In the genomic region with DNA sequence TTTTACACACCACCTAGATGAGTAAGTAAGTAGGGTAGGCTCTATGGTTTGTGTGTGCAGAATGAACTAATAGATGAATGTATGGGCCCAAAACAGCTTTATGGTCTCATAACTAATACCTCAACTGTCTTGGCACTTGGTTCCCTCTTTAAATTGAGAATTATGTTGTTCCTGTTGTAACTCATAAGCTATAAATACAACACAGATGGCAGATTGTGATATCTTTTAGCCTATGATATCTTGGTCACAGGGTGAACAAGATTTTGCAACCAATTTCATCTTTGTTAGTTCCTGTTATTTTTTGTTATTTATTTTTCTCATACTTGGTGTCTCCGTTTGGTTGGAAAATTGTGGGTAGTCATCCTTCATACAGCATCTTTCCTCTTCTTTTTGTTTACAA, we compare ENCODE assay signal across 28 mouse cellular contexts. TPM values are rescaled to one million over a fixed set of nuclear protein-coding genes. Genes with fewer than 3 reads are reported as not detected.
DNase-seq lines count a peak whose midpoint lies in the region; ATAC-seq lines count a peak whose summit lies in the region.
"Had no signal": no experiment of that assay in that cellular context is flagged by ENCODE, and none has a peak within 500 bp of the region (broad histone marks: within the 10 kb centered on the region; RNA-seq: fewer than 3 reads in every experiment).

No protein-coding gene starts in this region.

- WGBS in forebrain, embryonic 16.5 days, result 96% methylated on average over 1 of the region's 1 CpGs
- WGBS in hindbrain, embryonic 12.5 days, result 95% methylated on average over 1 of the region's 1 CpGs

- no peak overlapping the region for H3K4me3 ChIP-seq in forebrain, embryonic 16.5 days (replicated peaks; ENCODE audit: low read length)
- no peak overlapping the region for H3K4me3 ChIP-seq in hindbrain, embryonic 12.5 days
- H3K4me3 ChIP-seq: embryonic facial prominence, embryonic 12.5 days; embryonic facial prominence, embryonic 15.5 days; forebrain, embryonic 12.5 days; forebrain, embryonic 15.5 days; hindbrain, embryonic 10.5 days had no signal

- ATAC-seq in common myeloid progenitor, adult 5-6 weeks (replicated peaks; ENCODE audit: low read depth, poor library complexity, severe bottlenecking), result peak; percentile 40; the same call in 1 of the 2 replicates
- ATAC-seq in megakaryocyte, adult 5-6 weeks (ENCODE audit: poor library complexity, severe bottlenecking), result peak; percentile 64
- ATAC-seq in neutrophil, adult 5-6 weeks (ENCODE audit: extremely low read depth, insufficient number of reproducible peaks, low FRiP score, poor library complexity, severe bottlenecking), result 0 out of 2 replicates have a peak, but pooled peaks have one; percentile 9
- no peak for ATAC-seq in forebrain, embryonic 16.5 days
- no peak for ATAC-seq in erythroid progenitor cell, adult 5-6 weeks (replicated peaks; ENCODE audit: low FRiP score, poor library complexity, severe bottlenecking)
- ATAC-seq in hindbrain, embryonic 12.5 days (ENCODE audit: low FRiP score), result no peak
- ATAC-seq: forebrain, embryonic 15.5 days; hindbrain, postnatal 0 days; inflammation-experienced regulatory T-cells, adult 6 months had no signal

- no peaks in the 10 kb centered on the region for H3K27me3 ChIP-seq in forebrain, embryonic 16.5 days (replicated peaks; ENCODE audit: control insufficient read depth, insufficient read depth, low read length)
- no peaks in the 10 kb centered on the region; the same call in 1 of the 2 replicates for H3K27me3 ChIP-seq in hindbrain, embryonic 12.5 days
- H3K27me3 ChIP-seq: CH12.LX; embryonic facial prominence, embryonic 12.5 days; embryonic facial prominence, embryonic 15.5 days; forebrain, embryonic 12.5 days; forebrain, embryonic 15.5 days had no signal

- H3K4me1 ChIP-seq in forebrain, embryonic 16.5 days (replicated peaks; ENCODE audit: control insufficient read depth, insufficient read depth, low read length), result no peaks in the 10 kb centered on the region
- no peaks in the 10 kb centered on the region for H3K4me1 ChIP-seq in hindbrain, embryonic 12.5 days
- H3K4me1 ChIP-seq: embryonic facial prominence, embryonic 12.5 days; embryonic facial prominence, embryonic 15.5 days; forebrain, embryonic 12.5 days; forebrain, embryonic 15.5 days; hindbrain, embryonic 10.5 days had no signal

- H3K9me3 ChIP-seq in forebrain, embryonic 16.5 days (ENCODE audit: control insufficient read depth, low read length), result no peaks in the 10 kb centered on the region
- H3K9me3 ChIP-seq in hindbrain, embryonic 12.5 days (replicated peaks), result no peaks in the 10 kb centered on the region
- H3K9me3 ChIP-seq: embryonic facial prominence, embryonic 12.5 days; embryonic facial prominence, embryonic 15.5 days; forebrain, embryonic 12.5 days; forebrain, embryonic 15.5 days; G1E; hindbrain, embryonic 10.5 days had no signal

- H3K9ac ChIP-seq in forebrain, embryonic 16.5 days (replicated peaks; ENCODE audit: low read depth, low read length), result no peak overlapping the region
- H3K9ac ChIP-seq in hindbrain, embryonic 12.5 days, result no peak overlapping the region
- H3K9ac ChIP-seq: embryonic facial prominence, embryonic 12.5 days; embryonic facial prominence, embryonic 15.5 days; forebrain, embryonic 12.5 days; forebrain, embryonic 15.5 days; hindbrain, embryonic 14.5 days had no signal

- no peaks in the 10 kb centered on the region for H3K36me3 ChIP-seq in forebrain, embryonic 16.5 days (ENCODE audit: control insufficient read depth, insufficient read depth)
- no peaks in the 10 kb centered on the region for H3K36me3 ChIP-seq in hindbrain, embryonic 12.5 days
- H3K36me3 ChIP-seq: embryonic facial prominence, embryonic 12.5 days; embryonic facial prominence, embryonic 15.5 days; forebrain, embryonic 12.5 days; forebrain, embryonic 15.5 days; G1E; hindbrain, embryonic 10.5 days had no signal

- no peak overlapping the region for H3K27ac ChIP-seq in forebrain, embryonic 16.5 days (ENCODE audit: low read length)
- H3K27ac ChIP-seq in hindbrain, embryonic 12.5 days, result no peak overlapping the region
- H3K27ac ChIP-seq: embryonic facial prominence, embryonic 12.5 days; embryonic facial prominence, embryonic 15.5 days; forebrain, embryonic 12.5 days; forebrain, embryonic 15.5 days; hindbrain, embryonic 10.5 days; hindbrain, embryonic 14.5 days; hindbrain, postnatal 0 days had no signal

- H3K4me2 ChIP-seq in forebrain, embryonic 16.5 days (ENCODE audit: low read length), result no peak overlapping the region
- H3K4me2 ChIP-seq in hindbrain, embryonic 12.5 days (replicated peaks), result no peak overlapping the region
- H3K4me2 ChIP-seq: embryonic facial prominence, embryonic 12.5 days; embryonic facial prominence, embryonic 15.5 days; forebrain, embryonic 12.5 days; forebrain, embryonic 15.5 days; heart, embryonic 11.5 days; hindbrain, embryonic 14.5 days had no signal

- peak; percentile 34 for DNase-seq in 416B (ENCODE audit: low read depth)
- DNase-seq: adrenal gland, adult 2 months; adrenal gland, postnatal 25 days; B cell, adult 2 months; cerebellum, adult 18-20 months; cerebellum, adult 9-10 months; cerebellum, postnatal 14 days; gastrocnemius, postnatal 10 days; gastrocnemius, postnatal 36 days; heart, adult 11 months; heart, postnatal 36 days had no signal

RNA-seq across cellular contexts. Expression of a gene that starts 5.2 kb away (rescaled TPM):
- total RNA-seq in common myeloid progenitor, adult 5-6 weeks (2017), result 0.05 and 0.97 TPM in 2 replicates
- 116 and 127 TPM in 2 replicates for total RNA-seq in megakaryocyte, adult 5-6 weeks (2015)
- 131 and 150 TPM in 2 replicates for total RNA-seq in megakaryocyte, adult 5-6 weeks (2017)
- 124 and 136 TPM in 2 replicates for total RNA-seq in neutrophil, adult 5-6 weeks (2017)
- polyA plus RNA-seq in forebrain, embryonic 16.5 days (2015; fragmentation: Nextera tagmentation; extraction: Ambion mirVana), result 0.30 and 0.36 TPM in 2 replicates
- total RNA-seq in erythroid progenitor cell, adult 5-6 weeks (2015; ENCODE audit: low replicate concordance), result 1.3 and 11.5 TPM in 2 replicates
- total RNA-seq in erythroid progenitor cell, adult 5-6 weeks (2017; ENCODE audit: low replicate concordance), result 3.0 and 4.0 TPM in 2 replicates
- 0.34 and 0.37 TPM in 2 replicates for polyA plus RNA-seq in hindbrain, embryonic 12.5 days (2016; fragmentation: Nextera tagmentation; extraction: Ambion mirVana)
- total RNA-seq: CH12.LX had no signal
- polyA plus RNA-seq: G1E had no signal

RNA-seq across cellular contexts. Expression of a gene that starts 38.7 kb away (rescaled TPM):
- 203 and 235 TPM in 2 replicates for total RNA-seq in common myeloid progenitor, adult 5-6 weeks (2017)
- total RNA-seq in megakaryocyte, adult 5-6 weeks (2015), result 313 and 334 TPM in 2 replicates
- 306 and 317 TPM in 2 replicates for total RNA-seq in megakaryocyte, adult 5-6 weeks (2017)
- 108 and 109 TPM in 2 replicates for total RNA-seq in neutrophil, adult 5-6 weeks (2017)
- polyA plus RNA-seq in forebrain, embryonic 16.5 days (2015; fragmentation: Nextera tagmentation; extraction: Ambion mirVana), result 263 and 264 TPM in 2 replicates
- 54.1 and 54.5 TPM in 2 replicates for total RNA-seq in erythroid progenitor cell, adult 5-6 weeks (2015; ENCODE audit: low replicate concordance)
- 28.2 and 28.8 TPM in 2 replicates for total RNA-seq in erythroid progenitor cell, adult 5-6 weeks (2017; ENCODE audit: low replicate concordance)
- polyA plus RNA-seq in hindbrain, embryonic 12.5 days (2016; fragmentation: Nextera tagmentation; extraction: Ambion mirVana), result 290 and 293 TPM in 2 replicates

Comparison
In these comparisons a context has a peak if more than half of its experiments do, and no peak if none do; other contexts are left out.
1. ATAC-seq: peak in common myeloid progenitor, adult 5-6 weeks (single experiment), megakaryocyte, adult 5-6 weeks (single experiment) and neutrophil, adult 5-6 weeks (single experiment); none in forebrain, embryonic 16.5 days (single experiment), erythroid progenitor cell, adult 5-6 weeks (single experiment) and hindbrain, embryonic 12.5 days (single experiment).